Mouse (Mus musculus) neutrophil, adult 59 days (primary cell): ENCODE measurements around the gene Olfml3. TPM values are rescaled to one million over a fixed set of nuclear protein-coding genes. Genes with fewer than 3 reads are reported as not detected.

Source experiments
- total RNA-seq, 2 experiments: library from RNA; stranded (reverse); gene quantifications; 1 replicate in 1 of 2; 2 replicates in 1 of 2; pipeline ENCODE4 v1.2.4; 2023

The Olfml3 gene
- total RNA-seq = 1 to 10 TPM; 1.3 to 3.6 TPM

DNA sequence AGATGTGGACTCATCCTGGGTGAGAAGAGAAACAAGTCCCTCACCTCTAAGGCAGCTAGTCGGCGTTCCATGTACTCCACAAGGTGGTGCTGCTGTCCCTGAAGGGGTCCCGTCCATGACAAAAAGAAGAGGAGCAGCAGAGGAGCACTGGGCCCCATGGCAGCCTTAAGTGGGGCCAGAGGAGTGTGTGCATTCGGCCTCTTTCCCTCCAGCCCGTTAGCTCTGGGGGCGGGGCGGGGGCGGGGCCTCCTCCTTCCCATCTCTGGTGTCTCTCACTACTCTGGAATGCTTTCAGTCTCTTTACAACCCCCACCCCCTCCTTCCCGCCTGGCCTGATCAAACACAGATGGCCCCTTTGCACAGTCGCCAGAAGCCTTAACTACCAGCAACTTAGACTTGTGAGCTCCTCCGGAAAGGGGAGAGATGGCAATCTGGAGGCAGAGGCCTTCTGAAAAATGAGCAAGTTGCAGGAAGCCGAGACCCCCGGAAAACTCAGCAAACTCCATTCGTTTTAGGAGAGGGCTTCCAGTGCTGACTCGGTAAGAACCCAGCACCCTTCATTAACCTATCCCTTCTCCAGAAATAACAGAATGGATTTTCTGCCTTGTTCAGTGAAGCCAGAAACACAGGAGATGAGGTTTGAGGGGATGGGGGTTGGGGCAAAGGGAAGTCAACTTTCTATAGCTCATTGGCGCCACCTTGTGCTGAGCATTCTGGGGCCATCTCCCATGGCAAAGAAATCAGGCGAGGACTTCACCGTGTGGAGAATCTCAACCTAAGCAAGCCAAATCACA, at the start of gene Olfml3:
Olfml3 (minus strand) TSS at position 224 of the 794 bp plus-strand sequence.

GRCm38 (mm10) chr3:103739329-103739728, 1.5 kb upstream of the Olfml3 start, which contains the start of gene Gm10964:
Gm10964 (plus strand) TSS chr3:103739366.

Other genes starting within 250 kb of the Olfml3 start
- gene Syt6, start 162.8 kb downstream of the Olfml3 start, total RNA-seq = not detected
- gene Atg4a-ps, start 91.9 kb downstream of the Olfml3 start, total RNA-seq = 1 to 10 TPM in 1 of 2 experiments, under 1 TPM in 1; 0.33 to 1.2 TPM
- not detected for gene Gm10964, start 1.4 kb upstream of the Olfml3 start, total RNA-seq
- 100 to 1,000 TPM; 392 to 424 TPM for gene Hipk1, start 53.6 kb upstream of the Olfml3 start, total RNA-seq
- gene Dclre1b, start 71.4 kb upstream of the Olfml3 start, total RNA-seq = 10 to 100 TPM; 59.3 to 61.6 TPM
- 10 to 100 TPM; 18.4 to 19.4 TPM for gene Ap4b1, start 71.5 kb upstream of the Olfml3 start, total RNA-seq
- gene Gm43064, start 71.6 kb upstream of the Olfml3 start, total RNA-seq = under 1 TPM in 1 of 2 experiments, not detected in 1; 0.24 TPM
- gene Bcl2l15, start 94.6 kb upstream of the Olfml3 start, total RNA-seq = 1 to 10 TPM in 1 of 2 experiments, under 1 TPM in 1; 0.79 to 2.1 TPM
- 10 to 100 TPM; 58.0 to 66.1 TPM for gene Ptpn22, start 121.8 kb upstream of the Olfml3 start, total RNA-seq
- gene Rsbn1, start 176.1 kb upstream of the Olfml3 start, total RNA-seq = 10 to 100 TPM; 18.2 to 18.5 TPM
- 1 to 10 TPM; 7.8 to 8.7 TPM for gene Phtf1, start 230.1 kb upstream of the Olfml3 start, total RNA-seq